Mouse (Mus musculus) stomach, postnatal 0 days (tissue): Measurements from ENCODE around the gene Ptgds.

Source experiments
- CTCF ChIP-seq: IDR thresholded peaks from 2 replicates; pipeline ENCODE4 v1.5.1; 2016; ENCODE audit warnings: antibody characterized with exemption, low read depth, mild to moderate bottlenecking, moderate library complexity
- EP300 ChIP-seq: optimal IDR thresholded peaks from 2 replicates; pipeline ENCODE3; 2016; ENCODE audit warnings: antibody characterized with exemption

DNA sequence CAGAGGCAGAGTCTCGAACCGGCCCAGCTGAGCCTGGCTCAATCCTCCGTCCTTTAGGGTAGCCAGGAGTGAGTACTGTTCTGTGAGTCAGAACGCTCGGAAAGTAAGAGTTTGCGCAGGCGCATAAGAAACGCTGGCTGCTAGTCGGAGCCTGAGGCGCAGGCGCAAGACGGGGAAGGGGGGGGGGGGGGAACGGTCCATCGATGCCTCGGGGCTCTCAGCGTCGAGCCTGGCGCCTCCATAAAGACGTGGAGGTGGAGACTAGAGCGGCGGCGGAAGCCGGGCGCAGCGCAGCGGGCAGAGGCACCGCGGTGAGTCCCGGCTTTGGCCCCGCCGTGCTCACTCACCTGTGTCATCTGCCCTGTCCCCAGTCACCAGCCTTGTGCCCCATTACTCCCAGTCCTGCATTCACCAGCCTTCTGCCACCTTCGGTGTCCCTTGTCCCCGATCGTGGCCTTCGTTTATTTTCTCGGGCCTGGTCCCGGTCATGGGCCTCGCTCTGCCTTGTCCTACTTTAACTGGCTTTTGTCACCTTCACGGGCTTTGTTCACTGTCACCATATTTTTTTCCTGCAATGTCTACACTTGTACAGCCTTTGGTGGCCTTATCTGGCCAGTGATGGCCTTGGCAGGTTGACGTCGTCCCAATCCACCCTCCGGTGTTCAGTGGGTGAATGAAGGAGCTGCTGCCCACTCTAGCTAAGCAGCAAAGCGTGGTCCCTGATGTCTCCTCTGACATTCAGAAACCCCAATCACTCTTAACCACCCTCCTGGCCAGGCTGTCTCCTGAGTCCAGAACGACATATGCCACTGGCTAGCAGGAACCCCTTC is 30.9 kb upstream of the Ptgds start, which contains the start of gene Fbxw5:
- TF ChIP-seq CTCF (no peak), EP300 (no peak)
